Mouse (Mus musculus): ENCODE results near the gene Acbd6. TPM values are rescaled to one million over a fixed set of nuclear protein-coding genes. Genes with fewer than 3 reads are reported as not detected.
A peak's percentile ranks its signal among the peaks of the same experiment; 100 is the strongest.

The Acbd6 gene
- polyA plus RNA-seq, 1 experiment from 2014 or later, result 92.8 TPM

- ATAC-seq, result no peak
- 78% methylated on average over 3 of the region's 3 CpGs for WGBS
- Histone ChIP-seq H3K27ac (ENCODE audit: low read depth, low read length) (no peak overlapping the region), H3K36me3 (ENCODE audit: control insufficient read depth, insufficient read depth, low read length) (no peaks in the 10 kb centered on the region), H3K4me3 (ENCODE audit: low read depth, low read length) (no peak overlapping the region), H3K27me3 (replicated peaks; ENCODE audit: control insufficient read depth, insufficient read depth, low read length) (no peaks in the 10 kb centered on the region), H3K4me1 (ENCODE audit: control insufficient read depth, insufficient read depth, low read length) (peaks cover 20% of the 10 kb centered on the region; the same call in 1 of the 2 replicates), H3K9me3 (replicated peaks; ENCODE audit: control insufficient read depth, low read length) (no peaks in the 10 kb centered on the region), H3K9ac (ENCODE audit: low read length) (no peak overlapping the region), H3K4me2 (ENCODE audit: low read length) (no peak overlapping the region)
- DNase-seq (ENCODE audit: low spot score), result no peak
Measured at GRCm38 (mm10) chr1:155533689-155533965, 24.3 kb upstream of the Acbd6 start.

GRCm38 (mm10) chr1:155537005-155537642 lies 20.8 kb upstream of the Acbd6 start:
- Histone ChIP-seq H3K36me3 (ENCODE audit: control insufficient read depth, insufficient read depth, low read length) (no peaks in the 10 kb centered on the region), H3K27me3 (replicated peaks; ENCODE audit: control insufficient read depth, insufficient read depth, low read length) (no peaks in the 10 kb centered on the region), H3K9me3 (replicated peaks; ENCODE audit: control insufficient read depth, low read length) (no peaks in the 10 kb centered on the region), H3K4me2 (ENCODE audit: low read length) (no peak overlapping the region), H3K27ac (ENCODE audit: low read depth, low read length) (no peak overlapping the region), H3K4me1 (ENCODE audit: control insufficient read depth, insufficient read depth, low read length) (no peaks in the 10 kb centered on the region), H3K4me3 (ENCODE audit: low read depth, low read length) (no peak overlapping the region), H3K9ac (ENCODE audit: low read length) (no peak overlapping the region)
- ATAC-seq (peak; percentile 73), DNase-seq (ENCODE audit: low spot score) (peak; percentile 85)
- 3% methylated on average over 2 of the region's 2 CpGs for WGBS

GRCm38 (mm10) chr1:155538006-155538405 lies 19.9 kb upstream of the Acbd6 start:
- no peaks in the 10 kb centered on the region for H3K36me3 ChIP-seq (ENCODE audit: control insufficient read depth, insufficient read depth, low read length)
- H3K4me1 ChIP-seq (ENCODE audit: control insufficient read depth, insufficient read depth, low read length), result no peaks in the 10 kb centered on the region
- no peak for ATAC-seq
- no peak for DNase-seq (ENCODE audit: low spot score)
- H3K9ac ChIP-seq (ENCODE audit: low read length), result no peak overlapping the region
- H3K4me2 ChIP-seq (ENCODE audit: low read length), result no peak overlapping the region
- no peaks in the 10 kb centered on the region for H3K27me3 ChIP-seq (replicated peaks; ENCODE audit: control insufficient read depth, insufficient read depth, low read length)
- no peaks in the 10 kb centered on the region for H3K9me3 ChIP-seq (replicated peaks; ENCODE audit: control insufficient read depth, low read length)
- 76% methylated on average over 7 of the region's 7 CpGs for WGBS
- H3K27ac ChIP-seq (ENCODE audit: low read depth, low read length), result no peak overlapping the region
- H3K4me3 ChIP-seq (ENCODE audit: low read depth, low read length), result no peak overlapping the region

GRCm38 (mm10) chr1:155557642-155558011 lies 293 bp upstream of the Acbd6 start:
- Histone ChIP-seq H3K4me3 (ENCODE audit: low read depth, low read length) (peak overlapping the region; percentile 94), H3K4me1 (ENCODE audit: control insufficient read depth, insufficient read depth, low read length) (peaks cover 8% of the 10 kb centered on the region), H3K9me3 (replicated peaks; ENCODE audit: control insufficient read depth, low read length) (no peaks in the 10 kb centered on the region), H3K36me3 (ENCODE audit: control insufficient read depth, insufficient read depth, low read length) (no peaks in the 10 kb centered on the region), H3K27me3 (replicated peaks; ENCODE audit: control insufficient read depth, insufficient read depth, low read length) (no peaks in the 10 kb centered on the region), H3K27ac (ENCODE audit: low read depth, low read length) (peak overlapping the region; percentile 80), H3K4me2 (ENCODE audit: low read length) (peak overlapping the region; percentile 81), H3K9ac (ENCODE audit: low read length) (peak overlapping the region; percentile 94)
- WGBS, result 57% methylated on average over 9 of the region's 9 CpGs
- no peak for DNase-seq (ENCODE audit: low spot score)
- ATAC-seq, result peak; percentile 52; the same call in 1 of the 2 replicates

GRCm38 (mm10) chr1:155560021-155560420 lies 2.1 kb downstream of the Acbd6 start:
- Histone ChIP-seq H3K27me3 (replicated peaks; ENCODE audit: control insufficient read depth, insufficient read depth, low read length) (no peaks in the 10 kb centered on the region), H3K4me2 (ENCODE audit: low read length) (peak overlapping the region; percentile 32), H3K4me3 (ENCODE audit: low read depth, low read length) (no peak overlapping the region), H3K9me3 (replicated peaks; ENCODE audit: control insufficient read depth, low read length) (no peaks in the 10 kb centered on the region), H3K36me3 (ENCODE audit: control insufficient read depth, insufficient read depth, low read length) (no peaks in the 10 kb centered on the region; the same call in 1 of the 2 replicates), H3K4me1 (ENCODE audit: control insufficient read depth, insufficient read depth, low read length) (peaks cover 8% of the 10 kb centered on the region), H3K27ac (ENCODE audit: low read depth, low read length) (no peak overlapping the region), H3K9ac (ENCODE audit: low read length) (no peak overlapping the region)
- 86% methylated on average over 4 of the region's 4 CpGs for WGBS
- ATAC-seq, result no peak
- DNase-seq (ENCODE audit: low spot score), result no peak

GRCm38 (mm10) chr1:155560678-155561077 lies 2.8 kb downstream of the Acbd6 start:
- Histone ChIP-seq H3K27me3 (replicated peaks; ENCODE audit: control insufficient read depth, insufficient read depth, low read length) (no peaks in the 10 kb centered on the region), H3K4me3 (ENCODE audit: low read depth, low read length) (no peak overlapping the region), H3K27ac (ENCODE audit: low read depth, low read length) (no peak overlapping the region), H3K4me2 (ENCODE audit: low read length) (no peak overlapping the region), H3K36me3 (ENCODE audit: control insufficient read depth, insufficient read depth, low read length) (peaks cover 5% of the 10 kb centered on the region; the same call in 1 of the 2 replicates), H3K4me1 (ENCODE audit: control insufficient read depth, insufficient read depth, low read length) (peaks cover 8% of the 10 kb centered on the region), H3K9me3 (replicated peaks; ENCODE audit: control insufficient read depth, low read length) (no peaks in the 10 kb centered on the region), H3K9ac (ENCODE audit: low read length) (no peak overlapping the region)
- no peak for DNase-seq (ENCODE audit: low spot score)
- ATAC-seq, result no peak
- 90% methylated on average over 2 of the region's 2 CpGs for WGBS

GRCm38 (mm10) chr1:155562206-155562605 lies 4.3 kb downstream of the Acbd6 start:
- Histone ChIP-seq H3K27ac (ENCODE audit: low read depth, low read length) (no peak overlapping the region), H3K4me1 (ENCODE audit: control insufficient read depth, insufficient read depth, low read length) (peaks cover 8% of the 10 kb centered on the region), H3K9me3 (replicated peaks; ENCODE audit: control insufficient read depth, low read length) (no peaks in the 10 kb centered on the region), H3K4me2 (ENCODE audit: low read length) (no peak overlapping the region), H3K27me3 (replicated peaks; ENCODE audit: control insufficient read depth, insufficient read depth, low read length) (no peaks in the 10 kb centered on the region), H3K4me3 (ENCODE audit: low read depth, low read length) (no peak overlapping the region), H3K9ac (ENCODE audit: low read length) (no peak overlapping the region), H3K36me3 (ENCODE audit: control insufficient read depth, insufficient read depth, low read length) (peaks cover 12% of the 10 kb centered on the region; the same call in 1 of the 2 replicates)
- DNase-seq (ENCODE audit: low spot score) (no peak), ATAC-seq (no peak)
- 91% methylated on average over 6 of the region's 6 CpGs for WGBS

- 19% methylated on average over 3 of the region's 3 CpGs for WGBS
- Histone ChIP-seq H3K9ac (ENCODE audit: low read length) (no peak overlapping the region), H3K27me3 (replicated peaks; ENCODE audit: control insufficient read depth, insufficient read depth, low read length) (no peaks in the 10 kb centered on the region), H3K36me3 (ENCODE audit: control insufficient read depth, insufficient read depth, low read length) (peaks cover 26% of the 10 kb centered on the region), H3K27ac (ENCODE audit: low read depth, low read length) (no peak overlapping the region), H3K9me3 (replicated peaks; ENCODE audit: control insufficient read depth, low read length) (peaks cover 5% of the 10 kb centered on the region; the same call in 1 of the 2 replicates), H3K4me2 (ENCODE audit: low read length) (no peak overlapping the region), H3K4me3 (ENCODE audit: low read depth, low read length) (no peak overlapping the region), H3K4me1 (ENCODE audit: control insufficient read depth, insufficient read depth, low read length) (peaks cover 4% of the 10 kb centered on the region)
- peak; percentile 76 for DNase-seq (ENCODE audit: low spot score)
- peak; percentile 26; the same call in 1 of the 2 replicates for ATAC-seq
Measured at GRCm38 (mm10) chr1:155564741-155565140, 6.8 kb downstream of the Acbd6 start.

- Histone ChIP-seq H3K36me3 (ENCODE audit: control insufficient read depth, insufficient read depth, low read length) (peaks cover 33% of the 10 kb centered on the region), H3K4me2 (ENCODE audit: low read length) (no peak overlapping the region), H3K27me3 (replicated peaks; ENCODE audit: control insufficient read depth, insufficient read depth, low read length) (no peaks in the 10 kb centered on the region), H3K9me3 (replicated peaks; ENCODE audit: control insufficient read depth, low read length) (peaks cover 5% of the 10 kb centered on the region; the same call in 1 of the 2 replicates), H3K4me3 (ENCODE audit: low read depth, low read length) (no peak overlapping the region), H3K27ac (ENCODE audit: low read depth, low read length) (no peak overlapping the region), H3K4me1 (ENCODE audit: control insufficient read depth, insufficient read depth, low read length) (no peaks in the 10 kb centered on the region), H3K9ac (ENCODE audit: low read length) (no peak overlapping the region)
- DNase-seq (ENCODE audit: low spot score), result no peak
- ATAC-seq, result no peak
- WGBS, result 96% methylated on average over 9 of the region's 9 CpGs
Measured at GRCm38 (mm10) chr1:155568133-155568532, 10.2 kb downstream of the Acbd6 start.
